Mouse (Mus musculus) CH12.LX (cell line): ENCODE results near the gene Rffl. TPM values are rescaled to one million over a fixed set of nuclear protein-coding genes. Genes with fewer than 3 reads are reported as not detected.
A peak's percentile ranks its signal among the peaks of the same experiment; 100 is the strongest.

Experiments
- DNase-seq: peaks from one replicate; pipeline ENCODE4 v3.0.0-alpha.2; 2013; ENCODE audit errors: extremely low read depth
- H3K27ac ChIP-seq: 2 replicates; pipeline ENCODE4 v1.5.1; 2012; ENCODE audit warnings: low read depth, mild to moderate bottlenecking, control low read depth, moderate library complexity; ENCODE audit not compliant: insufficient read depth
- H3K27me3 ChIP-seq: replicated peaks from 2 replicates; pipeline ENCODE3; 2012; ENCODE audit warnings: inconsistent platforms
- H3K36me3 ChIP-seq, 2 experiments: replicated peaks in 1 of 2; 2 replicates each; pipeline versions ENCODE3 to v1.6.1; 2012; ENCODE audit warnings: inconsistent platforms in 1 of 2, low read length in 1 of 2, mild to moderate bottlenecking in 1 of 2, mixed read lengths in 1 of 2, moderate library complexity in 1 of 2; ENCODE audit not compliant: control insufficient read depth in 1 of 2, insufficient read depth in 1 of 2
- H3K4me1 ChIP-seq, 2 experiments: 2 replicates each; pipeline ENCODE4 v1.6.1; 2012; ENCODE audit warnings: inconsistent platforms in 1 of 2, moderate library complexity in 1 of 2; ENCODE audit not compliant: insufficient read depth in 2 of 2, control insufficient read depth in 1 of 2
- H3K4me2 ChIP-seq: 2 replicates; pipeline ENCODE4 v1.6.1; 2012; ENCODE audit warnings: low read depth, mild to moderate bottlenecking, control low read depth; ENCODE audit not compliant: poor library complexity, insufficient read depth, severe bottlenecking
- H3K4me3 ChIP-seq, 3 experiments: fragments of 150-350 bp in 1 of 3; sonication (generic) in 1 of 3; replicated peaks in 1 of 3; 2 replicates each; pipeline versions ENCODE3 to v1.5.1; 2011 to 2012; ENCODE audit warnings: low read depth in 2 of 3, low read length in 2 of 3, mild to moderate bottlenecking in 2 of 3, moderate library complexity in 2 of 3, control low read depth in 1 of 3, improper control_type of control experiment in 1 of 3, inconsistent platforms in 1 of 3, mixed read lengths in 1 of 3; ENCODE audit not compliant: poor library complexity in 1 of 3
- H3K79me2 ChIP-seq: replicated peaks from 2 replicates; pipeline ENCODE4 v1.6.1; 2012; ENCODE audit warnings: mild to moderate bottlenecking, moderate library complexity; ENCODE audit not compliant: control insufficient read depth, poor library complexity, insufficient read depth, severe bottlenecking; ENCODE audit errors: extremely low read depth
- H3K9ac ChIP-seq: 2 replicates; pipeline ENCODE4 v1.6.1; 2012; ENCODE audit warnings: low read depth, mild to moderate bottlenecking, control low read depth, moderate library complexity; ENCODE audit not compliant: insufficient read depth
- H3K9me3 ChIP-seq: replicated peaks from 2 replicates; pipeline ENCODE3; 2012; ENCODE audit warnings: low read length, inconsistent platforms, mixed read lengths
- E2F4 ChIP-seq: IDR thresholded peaks from 2 replicates; pipeline ENCODE4 v1.6.1; 2011; ENCODE audit warnings: low read depth, low read length, improper control_type of control experiment; ENCODE audit not compliant: insufficient replicate concordance
- ELF1 ChIP-seq: IDR thresholded peaks from 2 replicates; pipeline ENCODE4 v1.6.1; 2014; ENCODE audit warnings: low read depth, mild to moderate bottlenecking, inconsistent platforms, low read length, improper control_type of control experiment
- ETS1 ChIP-seq: conservative IDR thresholded peaks from 2 replicates; pipeline ENCODE4 v1.6.1; 2012; ENCODE audit warnings: low read depth, mild to moderate bottlenecking, inconsistent platforms, low read length, improper control_type of control experiment, moderate library complexity
- GABPA ChIP-seq: IDR thresholded peaks from 2 replicates; pipeline ENCODE4 v1.6.1; 2012; ENCODE audit warnings: low read depth, low read length, improper control_type of control experiment, inconsistent platforms; ENCODE audit not compliant: insufficient replicate concordance
- HCFC1 ChIP-seq: IDR thresholded peaks from 2 replicates; pipeline ENCODE4 v1.6.1; 2012; ENCODE audit warnings: low read depth, mild to moderate bottlenecking, inconsistent platforms, low read length, improper control_type of control experiment
- JUND ChIP-seq: conservative IDR thresholded peaks from 2 replicates; pipeline ENCODE4 v1.6.1; 2011; ENCODE audit warnings: low read depth, low read length, improper control_type of control experiment
- MAX ChIP-seq: IDR thresholded peaks from 2 replicates; pipeline ENCODE4 v1.6.1; 2011; ENCODE audit warnings: low read length, improper control_type of control experiment
- NELFE ChIP-seq: IDR thresholded peaks from 2 replicates; pipeline ENCODE4 v1.6.1; 2011; ENCODE audit warnings: low read depth, low read length, improper control_type of control experiment
- PAX5 ChIP-seq: IDR thresholded peaks from 2 replicates; pipeline ENCODE4 v1.6.1; 2012; ENCODE audit warnings: low read length, inconsistent platforms, mixed read lengths
- POLR2A ChIP-seq: IDR thresholded peaks from 2 replicates; pipeline ENCODE4 v1.6.1; 2011; ENCODE audit warnings: low read depth, mild to moderate bottlenecking, improper control_type of control experiment, low read length
- POLR2AphosphoS2 ChIP-seq: IDR thresholded peaks from 2 replicates; pipeline ENCODE4 v1.6.1; 2011; ENCODE audit warnings: low read depth, low read length, improper control_type of control experiment
- RAD21 ChIP-seq: IDR thresholded peaks from 2 replicates; pipeline ENCODE4 v1.6.1; 2011; ENCODE audit warnings: low read depth, mild to moderate bottlenecking, low read length, improper control_type of control experiment, moderate library complexity
- SIN3A ChIP-seq: IDR thresholded peaks from 2 replicates; pipeline ENCODE4 v1.6.1; 2012; ENCODE audit warnings: low read length, improper control_type of control experiment, inconsistent platforms
- TBP ChIP-seq: conservative IDR thresholded peaks from 2 replicates; pipeline ENCODE4 v1.6.1; 2011; ENCODE audit warnings: low read depth, low read length, improper control_type of control experiment
- TCF12 ChIP-seq: IDR thresholded peaks from 2 replicates; pipeline ENCODE4 v1.6.1; 2014; ENCODE audit warnings: low read depth, mild to moderate bottlenecking, inconsistent platforms, low read length, improper control_type of control experiment
- USF2 ChIP-seq: conservative IDR thresholded peaks from 2 replicates; pipeline ENCODE4 v1.6.1; 2011; ENCODE audit warnings: low read depth, low read length, improper control_type of control experiment
- ZKSCAN1 ChIP-seq: IDR thresholded peaks from 2 replicates; pipeline ENCODE4 v1.6.1; 2012; ENCODE audit warnings: low read depth, inconsistent platforms, low read length, improper control_type of control experiment, borderline replicate concordance
- dilution Hi-C: fragments of 300-500 bp; cut with MboI; formaldehyde crosslinking; loops from 2 replicates; pipeline ENCODE4 v1.14.3; 2020; ENCODE audit warnings: low sequenced_read_pairs; ENCODE audit not compliant: extremely low pct_unique_long_range_greater_than_20kb, extremely low pct_ligation_motif_present
- in situ Hi-C: fragments of 300-500 bp; cut with MboI; formaldehyde crosslinking; loops from 3 replicates; pipeline ENCODE4 v1.14.3; 2019; ENCODE audit warnings: low sequenced_read_pairs, low pct_ligation_motif_present, low pct_unique_long_range_greater_than_20kb, mixed read lengths
- polyA plus RNA-seq: library from polyadenylated mRNA; unstranded; fragments of >175 nt; gene quantifications from 2 replicates; pipeline ENCODE4 v1.2.1, GENCODE M21; 2012; ENCODE audit warnings: low read depth; ENCODE audit not compliant: insufficient read length
- total RNA-seq, 2 experiments: library from RNA; depleted of rRNA; stranded (reverse); fragments of 300-350 nt in 1 of 2; fragments of >200 nt in 1 of 2; gene quantifications; 2 replicates each; pipeline ENCODE4 v1.2.3; 2012 to 2014

Rffl gene
- total and polyA plus RNA-seq, 3 experiments: 1.2 to 16.5 (median 3.0) TPM

- H3K4me1 ChIP-seq: peaks cover 0 to 20% of the 10 kb centered on the region in 2 experiments; a peak in 2 of 4 replicates
- TF ChIP-seq POLR2AphosphoS2 (0 out of 2 replicates have a peak, but pooled peaks have one; percentile 19), NELFE (no peak), PAX5 (no peak), POLR2A (peak; percentile 23; the same call in 1 of the 2 replicates)
- TF ChIP-seq, all 38 proteins: peak for 2
- no peak for DNase-seq
- no peak overlapping the region for H3K4me3 ChIP-seq
- no peak overlapping the region for H3K9ac ChIP-seq
- in situ Hi-C loops (loop anchor here (25.0 kb wide), 2 partner anchors 286 to 511 kb away; partner anchors contain the start of genes Rasl10b, Slfn3 and Slfn4), dilution Hi-C loops (no loop called here)
- H3K27me3 ChIP-seq: no peaks in the 10 kb centered on the region
- peaks cover 2% of the 10 kb centered on the region; the same call in 1 of the 2 replicates for H3K79me2 ChIP-seq
- H3K27ac ChIP-seq: no peak overlapping the region
- no peak overlapping the region for H3K4me2 ChIP-seq
- H3K36me3 ChIP-seq: peaks cover 81 to 96% of the 10 kb centered on the region in 2 experiments
- H3K9me3 ChIP-seq: peaks cover 3% of the 10 kb centered on the region
These were observed 30.7 kb upstream of the Rffl start for GRCm38 (mm10) chr11:82901606-82902310.

- H3K4me3 ChIP-seq: no peak overlapping the region
- dilution Hi-C loops: no loop called here
- in situ Hi-C loops: loop anchor here (25.0 kb wide), 2 partner anchors 288 to 513 kb away; partner anchors contain the start of genes Rasl10b, Slfn3 and Slfn4
- no peak for DNase-seq
- no peaks in the 10 kb centered on the region for H3K4me1 ChIP-seq
- peaks cover 7% of the 10 kb centered on the region for H3K9me3 ChIP-seq
- H3K27ac ChIP-seq: no peak overlapping the region
- H3K79me2 ChIP-seq: no peaks in the 10 kb centered on the region
- H3K4me2 ChIP-seq: no peak overlapping the region
- H3K36me3 ChIP-seq: peaks cover 62 to 76% of the 10 kb centered on the region in 2 experiments
- H3K27me3 ChIP-seq: no peaks in the 10 kb centered on the region
- H3K9ac ChIP-seq: no peak overlapping the region
- peak; percentile 31; the same call in 1 of the 2 replicates for TF ChIP-seq POLR2A
- TF ChIP-seq POLR2AphosphoS2: peak; percentile 88; the same call in 1 of the 2 replicates
- TF ChIP-seq JUND: no peak
These were observed 28.7 kb upstream of the Rffl start for GRCm38 (mm10) chr11:82899720-82900119.

GRCm38 (mm10) chr11:82897478-82897877, 26.5 kb upstream of the Rffl start:
- Histone ChIP-seq H3K79me2 (no peaks in the 10 kb centered on the region), H3K27ac (no peak overlapping the region), H3K4me3 (no peak overlapping the region), H3K4me1 (no peaks in the 10 kb centered on the region), H3K27me3 (peaks cover 1% of the 10 kb centered on the region), H3K9ac (no peak overlapping the region), H3K9me3 (peaks cover 7% of the 10 kb centered on the region), H3K36me3 (peaks cover 40 to 54% of the 10 kb centered on the region in 2 experiments), H3K4me2 (no peak overlapping the region)
- TF ChIP-seq SIN3A: no peak
- no peak for TF ChIP-seq TBP
- no peak for TF ChIP-seq POLR2AphosphoS2
- TF ChIP-seq JUND: no peak
- TF ChIP-seq USF2: no peak
- no peak for TF ChIP-seq ELF1
- no peak for TF ChIP-seq GABPA
- no peak for TF ChIP-seq RAD21
- TF ChIP-seq HCFC1: no peak
- TF ChIP-seq POLR2A: no peak
- TF ChIP-seq NELFE: no peak
- TF ChIP-seq MAX: no peak
- no peak for TF ChIP-seq TCF12
- no peak for TF ChIP-seq E2F4
- no peak for TF ChIP-seq ZKSCAN1
- TF ChIP-seq ETS1: no peak
- in situ Hi-C loops: no loop called here
- no peak for DNase-seq
- dilution Hi-C loops: no loop called here
